Mouse (Mus musculus) heart, embryonic 16.5 days (tissue): Measurements from ENCODE around the gene Ush1c. TPM values are rescaled to one million over a fixed set of nuclear protein-coding genes. Genes with fewer than 3 reads are reported as not detected.
A peak's percentile ranks its signal among the peaks of the same experiment; 100 is the strongest.
"Not testable (repeated sequence)": the region's sequence is repeated elsewhere in the genome, so short reads cannot be mapped to it uniquely, and the experiment has no call there.

Source experiments
- ATAC-seq: fragments of 200-750 bp; cut with Nextera tagmentation; replicated peaks from 2 replicates; pipeline ENCODE4 v1.8.0; 2017; ENCODE audit warnings: moderate number of reproducible peaks; ENCODE audit not compliant: insufficient read depth, low FRiP score; ENCODE audit errors: extremely low read depth
- H3K27ac ChIP-seq: fragments of 300-500 bp; sonication (generic); 2 replicates; pipeline ENCODE4 v1.5.1; 2014; ENCODE audit warnings: mild to moderate bottlenecking, low read length, control low read depth, moderate library complexity
- H3K27me3 ChIP-seq: fragments of 300-500 bp; sonication (generic); 2 replicates; pipeline ENCODE4 v1.6.1; 2014; ENCODE audit warnings: low read length, mixed read lengths; ENCODE audit not compliant: control insufficient read depth, insufficient read depth
- H3K36me3 ChIP-seq: fragments of 300-500 bp; sonication (generic); 2 replicates; pipeline ENCODE4 v1.6.1; 2014; ENCODE audit not compliant: control insufficient read depth, insufficient read depth
- H3K4me1 ChIP-seq: fragments of 300-500 bp; sonication (generic); 2 replicates; pipeline ENCODE4 v1.6.1; 2014; ENCODE audit warnings: low read length, mixed read lengths; ENCODE audit not compliant: control insufficient read depth, insufficient read depth
- H3K4me2 ChIP-seq: fragments of 300-500 bp; sonication (generic); 2 replicates; pipeline ENCODE4 v1.6.1; 2014; ENCODE audit warnings: low read depth, mild to moderate bottlenecking, control low read depth, low read length
- H3K4me3 ChIP-seq: fragments of 300-500 bp; sonication (generic); 2 replicates; pipeline ENCODE4 v1.5.1; 2014; ENCODE audit warnings: mild to moderate bottlenecking, control low read depth, low read length
- H3K9ac ChIP-seq: fragments of 300-500 bp; sonication (generic); 2 replicates; pipeline ENCODE4 v1.6.1; 2014; ENCODE audit warnings: low read length, control low read depth
- H3K9me3 ChIP-seq: fragments of 300-500 bp; sonication (generic); replicated peaks from 2 replicates; pipeline ENCODE4 v1.6.1; 2016; ENCODE audit warnings: low read length; ENCODE audit not compliant: control insufficient read depth
- WGBS: fragments of 180-500 bp; shearing (Covaris S2); extraction: QIAGEN DNeasy Blood & Tissue Kit; methylation state at CpG from one replicate; pipeline ENCODE4 v1.1.7; 2014; 5-methylcytosine and 5-hydroxymethylcytosine counted together
- polyA plus RNA-seq: library from polyadenylated mRNA; unstranded; fragments of >200 nt; fragmentation: Nextera tagmentation; extraction: Ambion mirVana; gene quantifications from 2 replicates; pipeline ENCODE4 v1.2.1, GENCODE M21; 2015

Gene Ush1c
- polyA plus RNA-seq, 1 experiment from 2014 or later, result 2.7 TPM

- Histone ChIP-seq H3K27ac (no peak overlapping the region), H3K4me2 (no peak overlapping the region), H3K9ac (no peak overlapping the region), H3K9me3 (no peaks in the 10 kb centered on the region), H3K4me3 (no peak overlapping the region), H3K36me3 (no peaks in the 10 kb centered on the region), H3K27me3 (no peaks in the 10 kb centered on the region), H3K4me1 (no peaks in the 10 kb centered on the region)
- no peak for ATAC-seq
- WGBS, result 66% methylated on average over 6 of the region's 6 CpGs
Measured at GRCm38 (mm10) chr7:46200021-46200420, 38.3 kb downstream of the Ush1c start.

- Histone ChIP-seq H3K27ac (no peak overlapping the region), H3K4me3 (no peak overlapping the region), H3K4me1 (peaks cover 3% of the 10 kb centered on the region; the same call in 1 of the 2 replicates), H3K9ac (no peak overlapping the region), H3K9me3 (no peaks in the 10 kb centered on the region), H3K27me3 (no peaks in the 10 kb centered on the region), H3K4me2 (no peak overlapping the region), H3K36me3 (no peaks in the 10 kb centered on the region)
- ATAC-seq, result no peak
- 84% methylated on average over 5 of the region's 5 CpGs for WGBS
Measured at GRCm38 (mm10) chr7:46195356-46195755, 42.9 kb downstream of the Ush1c start.

- Histone ChIP-seq H3K4me1 (no peaks in the 10 kb centered on the region), H3K27me3 (peaks cover 24% of the 10 kb centered on the region), H3K36me3 (no peaks in the 10 kb centered on the region), H3K9ac (no peak overlapping the region), H3K4me2 (no peak overlapping the region), H3K4me3 (no peak overlapping the region), H3K9me3 (no peaks in the 10 kb centered on the region), H3K27ac (no peak overlapping the region)
- ATAC-seq, result no peak
Measured at GRCm38 (mm10) chr7:46184232-46184631, 54.1 kb downstream of the Ush1c start.

GRCm38 (mm10) chr7:46181590-46181989, 56.7 kb downstream of the Ush1c start:
- Histone ChIP-seq H3K4me3 (no peak overlapping the region), H3K27ac (no peak overlapping the region), H3K4me2 (no peak overlapping the region), H3K4me1 (no peaks in the 10 kb centered on the region), H3K9ac (no peak overlapping the region), H3K27me3 (peaks cover 42% of the 10 kb centered on the region), H3K36me3 (no peaks in the 10 kb centered on the region), H3K9me3 (no peaks in the 10 kb centered on the region)
- 5% methylated on average over 3 of the region's 3 CpGs for WGBS
- no peak for ATAC-seq

- H3K4me2 ChIP-seq, result peak within 1 kb of the TSS; percentile 88
- no peak within 1 kb of the TSS for H3K27ac ChIP-seq
- no peaks in the 10 kb centered on the region for H3K4me1 ChIP-seq
- peak within 1 kb of the TSS; percentile 63 for H3K4me3 ChIP-seq
- 1% methylated on average over 72 of the region's 75 CpGs for WGBS
- H3K9ac ChIP-seq, result peak within 1 kb of the TSS; percentile 77
- no peaks in the 10 kb centered on the region for H3K9me3 ChIP-seq
- peak; percentile 65 for ATAC-seq
- H3K27me3 ChIP-seq, result peaks cover 42% of the 10 kb centered on the region
- no peaks in the 10 kb centered on the region for H3K36me3 ChIP-seq
Measured at GRCm38 (mm10) chr7:46179431-46180275, 58.6 kb downstream of the Ush1c start, which contains the start of gene Abcc8. TSS of gene Abcc8 (minus strand) at chr7:46180033.

- not testable (repeated sequence) for H3K36me3 ChIP-seq, H3K9ac ChIP-seq, H3K4me2 ChIP-seq, H3K4me3 ChIP-seq, ATAC-seq, H3K4me1 ChIP-seq, H3K27ac ChIP-seq, H3K9me3 ChIP-seq, H3K27me3 ChIP-seq
- WGBS, result 86% methylated on average over 1 of the region's 1 CpGs
Measured at GRCm38 (mm10) chr7:46168980-46169379, 69.3 kb downstream of the Ush1c start.

- WGBS, result 83% methylated on average over 6 of the region's 6 CpGs
- H3K36me3 ChIP-seq, result no peaks in the 10 kb centered on the region
Measured at GRCm38 (mm10) chr7:46168402-46168801, 69.9 kb downstream of the Ush1c start.

GRCm38 (mm10) chr7:46167901-46168300, 70.4 kb downstream of the Ush1c start:
- Histone ChIP-seq H3K36me3 (no peaks in the 10 kb centered on the region), H3K27me3 (no peaks in the 10 kb centered on the region), H3K9ac (no peak overlapping the region), H3K4me1 (peaks cover under 1% of the 10 kb centered on the region), H3K9me3 (no peaks in the 10 kb centered on the region), H3K4me3 (no peak overlapping the region), H3K27ac (no peak overlapping the region), H3K4me2 (no peak overlapping the region)
- WGBS, result 85% methylated on average over 7 of the region's 7 CpGs
- ATAC-seq, result no peak

More at GRCm38 (mm10) chr7:46168402-46168801, 69.9 kb downstream of the Ush1c start:
- Histone ChIP-seq H3K4me1 (no peaks in the 10 kb centered on the region), H3K4me2 (no peak overlapping the region), H3K9ac (no peak overlapping the region), H3K27me3 (no peaks in the 10 kb centered on the region), H3K27ac (no peak overlapping the region), H3K4me3 (no peak overlapping the region), H3K9me3 (no peaks in the 10 kb centered on the region)
- no peak for ATAC-seq

GRCm38 (mm10) chr7:46165876-46166275, 72.4 kb downstream of the Ush1c start:
- Histone ChIP-seq H3K27me3 (no peaks in the 10 kb centered on the region), H3K4me2 (no peak overlapping the region), H3K36me3 (no peaks in the 10 kb centered on the region), H3K4me1 (peaks cover 9% of the 10 kb centered on the region), H3K4me3 (no peak overlapping the region), H3K9ac (no peak overlapping the region), H3K27ac (no peak overlapping the region), H3K9me3 (no peaks in the 10 kb centered on the region)
- WGBS, result 92% methylated on average over 11 of the region's 11 CpGs
- ATAC-seq, result no peak
